Mouse (Mus musculus) A20 (cell line): Measurements from ENCODE around the gene Olfr338.
"Not testable (repeated sequence)": the region's sequence is repeated elsewhere in the genome, so short reads cannot be mapped to it uniquely, and the experiment has no call there.

Source experiments
- DNase-seq: peaks from one replicate; pipeline ENCODE4 v3.0.0-alpha.2; 2011; ENCODE audit warnings: low read depth, low spot score

Gene Olfr338

GRCm38 (mm10) chr2:36373219-36373618, at the start of gene Olfr338:
Gene Olfr338, plus strand, starts transcription at chr2:36373519.
- DNase-seq: no peak

- not testable (repeated sequence) for DNase-seq
Measured at GRCm38 (mm10) chr2:36415174-36415573, 41.9 kb downstream of the Olfr338 start.

- not testable (repeated sequence) for DNase-seq
Measured at GRCm38 (mm10) chr2:36415591-36415990, 42.3 kb downstream of the Olfr338 start.

GRCm38 (mm10) chr2:36418647-36419046, 45.3 kb downstream of the Olfr338 start, which contains the start of gene Olfr339:
Gene Olfr339, plus strand, starts transcription at chr2:36418947.
- no peak for DNase-seq
